Mouse (Mus musculus) hindbrain, embryonic 16.5 days (tissue): ENCODE data around the gene Pkp1. TPM values are rescaled to one million over a fixed set of nuclear protein-coding genes. Genes with fewer than 3 reads are reported as not detected.

Source experiments
- ATAC-seq: fragments of 200-750 bp; cut with Nextera tagmentation; 2 replicates; pipeline ENCODE4 v1.8.0; 2017; ENCODE audit warnings: moderate TSS enrichment, moderate library complexity
- H3K27ac ChIP-seq: fragments of 300-500 bp; sonication (generic); 2 replicates; pipeline ENCODE4 v1.5.1; 2014; ENCODE audit warnings: low read depth, mild to moderate bottlenecking, control low read depth, low read length, moderate library complexity
- H3K27me3 ChIP-seq: fragments of 300-500 bp; sonication (generic); replicated peaks from 2 replicates; pipeline ENCODE4 v1.6.1; 2014; ENCODE audit warnings: low read length; ENCODE audit not compliant: control insufficient read depth, insufficient read depth
- H3K36me3 ChIP-seq: fragments of 300-500 bp; sonication (generic); 2 replicates; pipeline ENCODE4 v1.6.1; 2014; ENCODE audit warnings: mild to moderate bottlenecking, low read length, moderate library complexity, mixed read lengths; ENCODE audit not compliant: control insufficient read depth, insufficient read depth
- H3K4me1 ChIP-seq: fragments of 300-500 bp; sonication (generic); 2 replicates; pipeline ENCODE4 v1.6.1; 2014; ENCODE audit warnings: low read depth, low read length; ENCODE audit not compliant: control insufficient read depth, insufficient read depth
- H3K4me2 ChIP-seq: fragments of 300-500 bp; sonication (generic); 2 replicates; pipeline ENCODE4 v1.6.1; 2014; ENCODE audit warnings: mild to moderate bottlenecking, low read length, control low read depth, moderate library complexity
- H3K4me3 ChIP-seq: fragments of 300-500 bp; sonication (generic); 2 replicates; pipeline ENCODE4 v1.5.1; 2014; ENCODE audit warnings: mild to moderate bottlenecking, low read length, control low read depth, moderate library complexity
- H3K9ac ChIP-seq: fragments of 300-500 bp; sonication (generic); 2 replicates; pipeline ENCODE4 v1.6.1; 2014; ENCODE audit warnings: low read depth, mild to moderate bottlenecking, control low read depth, low read length, moderate library complexity
- H3K9me3 ChIP-seq: fragments of 300-500 bp; sonication (generic); 2 replicates; pipeline ENCODE4 v1.6.1; 2014; ENCODE audit warnings: mild to moderate bottlenecking, low read length, moderate library complexity; ENCODE audit not compliant: control insufficient read depth
- WGBS: fragments of 180-500 bp; shearing (Covaris S2); extraction: QIAGEN DNeasy Blood & Tissue Kit; methylation state at CpG from one replicate; pipeline ENCODE4 v1.1.7; 2014; 5-methylcytosine and 5-hydroxymethylcytosine counted together
- polyA plus RNA-seq: library from polyadenylated mRNA; unstranded; fragments of >200 nt; fragmentation: Nextera tagmentation; extraction: Ambion mirVana; gene quantifications from 2 replicates; pipeline ENCODE4 v1.2.1, GENCODE M21; 2015

Gene Pkp1
- polyA plus RNA-seq, result 0.09 and 0.14 TPM in 2 replicates

DNA sequence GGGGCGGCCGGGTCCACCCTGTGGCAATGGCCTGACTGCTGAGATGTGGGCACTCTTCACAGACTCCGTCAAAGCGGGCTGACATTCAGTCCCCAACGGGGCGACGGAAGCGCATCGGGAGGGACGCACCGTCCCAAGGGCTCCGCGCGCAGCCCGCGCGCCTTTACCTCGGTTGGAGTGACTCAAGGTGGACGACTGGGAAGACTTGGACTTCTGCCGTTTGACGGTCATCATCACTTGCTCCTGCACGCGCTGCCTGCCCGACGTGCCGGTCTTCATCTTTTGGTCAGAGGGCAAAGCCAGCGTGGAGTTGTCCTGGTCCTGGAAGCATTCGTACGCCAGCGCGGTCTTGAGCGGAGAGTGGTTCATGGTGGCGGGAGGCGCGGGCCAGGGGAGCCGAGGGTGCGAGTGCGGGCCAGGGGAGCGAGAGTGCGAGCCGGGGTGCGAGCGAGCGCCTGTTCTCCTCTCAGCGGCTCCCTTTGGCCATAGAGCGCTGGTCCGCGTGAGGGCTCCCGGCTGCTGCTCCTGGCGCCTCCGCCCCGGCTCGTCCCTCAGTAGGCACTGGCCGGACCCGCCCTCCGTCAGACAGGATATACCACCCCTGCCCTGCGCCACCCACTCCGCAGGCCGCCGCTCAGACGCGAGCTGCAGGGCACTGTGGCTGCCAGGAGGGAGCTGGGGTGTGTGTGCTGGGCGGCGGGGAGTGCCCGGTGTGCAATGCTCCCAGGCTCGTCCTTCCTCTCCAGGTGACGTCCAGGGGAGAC lies at the start of gene Pkp1:
Gene Pkp1 (minus strand): TSS at position 564 of the 764 bp plus-strand sequence.
- Histone ChIP-seq H3K9ac (no peak within 1 kb of the TSS), H3K9me3 (no peaks in the 10 kb centered on the region), H3K4me3 (peak within 1 kb of the TSS; percentile 25), H3K4me2 (peak within 1 kb of the TSS; percentile 48), H3K36me3 (no peaks in the 10 kb centered on the region), H3K4me1 (peaks cover 8% of the 10 kb centered on the region), H3K27ac (no peak within 1 kb of the TSS), H3K27me3 (peaks cover 52% of the 10 kb centered on the region)
- WGBS, result under 1% methylated on average over 65 of the region's 67 CpGs
- no peak for ATAC-seq

DNA sequence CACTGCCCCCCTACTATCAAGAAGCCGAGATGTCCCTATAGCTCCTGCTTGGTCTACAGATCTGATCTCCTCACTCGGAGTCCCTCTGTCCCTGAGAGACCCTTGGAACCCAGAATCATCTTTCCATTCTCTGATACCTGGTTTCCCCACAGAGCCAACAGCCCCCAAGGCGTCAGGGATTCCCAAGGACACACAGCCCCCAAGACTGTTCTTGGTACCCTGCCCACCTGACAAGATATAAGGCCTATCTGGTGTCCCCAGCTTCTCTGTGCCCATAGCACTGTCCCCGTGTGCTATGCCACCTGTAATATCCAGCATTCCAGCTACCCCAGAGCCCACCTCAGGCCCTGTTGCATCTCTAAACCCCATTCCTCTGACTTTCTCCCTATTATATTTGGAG lies 48.7 kb upstream of the Pkp1 start:
- no peak overlapping the region for H3K4me3 ChIP-seq
- no peak for ATAC-seq
- H3K27ac ChIP-seq, result no peak overlapping the region
- no peaks in the 10 kb centered on the region for H3K4me1 ChIP-seq
- H3K27me3 ChIP-seq, result no peaks in the 10 kb centered on the region
- no peaks in the 10 kb centered on the region for H3K36me3 ChIP-seq
- no peaks in the 10 kb centered on the region for H3K9me3 ChIP-seq
- no peak overlapping the region for H3K9ac ChIP-seq
- 80% methylated on average over 4 of the region's 4 CpGs for WGBS
- no peak overlapping the region for H3K4me2 ChIP-seq

DNA sequence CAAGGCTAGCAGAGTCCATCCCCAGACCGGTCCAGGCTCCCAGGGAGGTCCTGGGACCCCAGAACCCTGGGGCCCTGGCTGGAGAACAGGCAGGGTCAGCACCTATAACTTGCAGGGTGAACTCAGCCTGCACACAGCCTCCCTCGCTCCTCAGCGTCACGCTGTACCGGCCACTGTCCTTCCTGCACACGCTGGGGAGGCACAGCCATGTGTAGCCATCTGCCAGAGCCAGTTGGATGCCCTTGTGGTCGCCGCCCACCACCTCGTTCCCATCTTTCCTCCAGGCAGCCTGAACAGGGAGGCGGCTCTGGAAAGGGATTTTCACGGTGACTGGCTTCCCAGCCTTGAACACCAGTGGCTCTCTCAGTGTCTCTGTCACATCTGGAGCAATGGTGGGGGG lies 45.6 kb upstream of the Pkp1 start:
- Histone ChIP-seq H3K36me3 (no peaks in the 10 kb centered on the region), H3K4me1 (no peaks in the 10 kb centered on the region), H3K9ac (no peak overlapping the region), H3K9me3 (no peaks in the 10 kb centered on the region), H3K27me3 (no peaks in the 10 kb centered on the region), H3K4me2 (no peak overlapping the region), H3K4me3 (no peak overlapping the region), H3K27ac (no peak overlapping the region)
- 67% methylated on average over 11 of the region's 11 CpGs for WGBS
- no peak for ATAC-seq

DNA sequence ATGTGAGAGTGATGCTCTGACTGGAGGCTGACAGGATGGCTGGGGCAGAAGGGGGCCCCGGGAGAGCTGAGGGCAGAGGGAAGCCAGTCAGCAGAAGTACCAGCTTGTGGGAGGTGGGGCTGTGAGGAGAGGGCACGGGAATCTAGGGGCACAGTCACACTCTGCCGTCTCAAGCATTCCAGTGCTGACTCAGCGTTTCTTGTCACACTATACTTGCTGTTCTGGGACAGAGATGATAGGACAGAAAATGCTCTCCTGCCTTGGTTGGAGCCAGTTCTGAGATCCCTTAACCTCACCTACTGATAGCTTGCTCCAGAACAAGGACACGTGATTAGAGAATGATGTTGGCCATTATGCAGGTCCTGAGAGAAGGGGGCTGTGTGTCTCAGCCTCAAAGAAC lies 44.2 kb upstream of the Pkp1 start:
- no peaks in the 10 kb centered on the region for H3K4me1 ChIP-seq
- H3K4me3 ChIP-seq, result no peak overlapping the region
- ATAC-seq, result no peak
- H3K9ac ChIP-seq, result no peak overlapping the region
- H3K27me3 ChIP-seq, result no peaks in the 10 kb centered on the region
- H3K27ac ChIP-seq, result no peak overlapping the region
- WGBS, result 62% methylated on average over 5 of the region's 5 CpGs
- no peaks in the 10 kb centered on the region for H3K9me3 ChIP-seq
- H3K36me3 ChIP-seq, result no peaks in the 10 kb centered on the region
- H3K4me2 ChIP-seq, result no peak overlapping the region

DNA sequence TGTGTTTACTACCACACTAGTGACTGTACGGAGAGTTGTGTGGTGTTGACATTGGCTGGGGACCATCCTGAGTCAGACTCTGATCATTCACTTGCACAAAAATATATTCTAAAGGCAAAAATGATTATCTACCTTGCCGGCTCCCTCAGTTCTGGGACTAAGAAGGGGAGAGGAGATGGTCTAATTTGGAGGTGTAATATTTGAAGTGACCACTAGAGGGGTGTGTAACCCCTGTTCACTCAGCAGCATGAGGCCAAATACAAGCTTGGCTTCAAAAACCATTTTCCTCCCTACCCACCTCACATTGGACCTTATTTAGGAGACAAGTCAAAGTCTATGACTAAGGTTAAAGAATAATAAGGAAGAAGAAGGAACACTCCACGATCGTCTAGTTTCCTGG lies 39.5 kb upstream of the Pkp1 start:
- Histone ChIP-seq H3K9ac (no peak overlapping the region), H3K27me3 (no peaks in the 10 kb centered on the region), H3K4me3 (no peak overlapping the region), H3K4me2 (no peak overlapping the region), H3K27ac (no peak overlapping the region), H3K9me3 (no peaks in the 10 kb centered on the region), H3K36me3 (no peaks in the 10 kb centered on the region), H3K4me1 (no peaks in the 10 kb centered on the region)
- 46% methylated on average over 4 of the region's 4 CpGs for WGBS
- peak; percentile 63; the same call in 1 of the 2 replicates for ATAC-seq

DNA sequence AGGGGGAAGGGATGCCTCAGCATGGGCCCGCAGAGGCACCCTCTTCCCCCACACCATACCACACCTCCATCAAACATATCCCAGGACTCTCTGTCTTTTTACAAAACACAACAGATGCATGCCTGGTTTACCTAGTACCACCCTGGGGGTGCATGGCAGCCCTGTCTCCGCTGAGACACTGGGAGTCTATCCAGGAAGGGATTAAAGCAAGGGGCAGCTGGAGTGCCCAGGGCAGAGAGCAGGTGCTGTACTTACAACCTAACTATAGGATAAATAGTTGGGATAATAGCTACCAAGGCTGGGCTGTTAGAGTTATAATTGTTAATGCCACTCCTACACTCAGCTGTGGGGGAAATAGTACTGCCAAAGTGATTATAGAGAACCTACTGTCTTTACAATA lies 29.9 kb upstream of the Pkp1 start:
- WGBS, result 51% methylated on average over 2 of the region's 2 CpGs
- H3K4me1 ChIP-seq, result no peaks in the 10 kb centered on the region
- no peak overlapping the region for H3K9ac ChIP-seq
- no peaks in the 10 kb centered on the region for H3K36me3 ChIP-seq
- ATAC-seq, result no peak
- no peak overlapping the region for H3K4me3 ChIP-seq
- no peaks in the 10 kb centered on the region for H3K9me3 ChIP-seq
- no peak overlapping the region for H3K27ac ChIP-seq
- H3K4me2 ChIP-seq, result no peak overlapping the region
- peaks cover 2% of the 10 kb centered on the region; the same call in 1 of the 2 replicates for H3K27me3 ChIP-seq

DNA sequence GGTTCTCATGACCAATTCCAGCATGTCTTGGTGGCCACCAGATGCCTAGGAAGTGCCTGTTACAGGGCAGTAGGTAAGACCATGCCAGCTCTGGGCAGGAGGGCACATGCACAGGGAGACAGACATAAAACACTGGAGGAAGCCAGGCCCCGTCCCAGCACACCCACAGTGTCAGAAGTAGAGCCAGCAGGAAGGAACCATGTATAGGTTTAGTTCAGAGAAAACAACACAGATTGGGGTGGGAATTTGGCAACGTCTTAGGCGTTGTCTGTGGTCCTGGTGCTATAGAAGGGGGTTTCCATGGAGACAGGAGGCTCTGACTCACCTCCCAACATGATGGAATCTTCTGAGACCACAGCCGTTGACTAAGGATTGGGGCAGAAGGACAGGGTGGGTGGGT lies 27.2 kb upstream of the Pkp1 start:
- Histone ChIP-seq H3K9ac (no peak overlapping the region), H3K36me3 (no peaks in the 10 kb centered on the region), H3K9me3 (no peaks in the 10 kb centered on the region), H3K4me1 (no peaks in the 10 kb centered on the region), H3K27ac (no peak overlapping the region), H3K27me3 (peaks cover 4% of the 10 kb centered on the region; the same call in 1 of the 2 replicates), H3K4me2 (no peak overlapping the region), H3K4me3 (no peak overlapping the region)
- no peak for ATAC-seq
- WGBS, result 61% methylated on average over 4 of the region's 4 CpGs

DNA sequence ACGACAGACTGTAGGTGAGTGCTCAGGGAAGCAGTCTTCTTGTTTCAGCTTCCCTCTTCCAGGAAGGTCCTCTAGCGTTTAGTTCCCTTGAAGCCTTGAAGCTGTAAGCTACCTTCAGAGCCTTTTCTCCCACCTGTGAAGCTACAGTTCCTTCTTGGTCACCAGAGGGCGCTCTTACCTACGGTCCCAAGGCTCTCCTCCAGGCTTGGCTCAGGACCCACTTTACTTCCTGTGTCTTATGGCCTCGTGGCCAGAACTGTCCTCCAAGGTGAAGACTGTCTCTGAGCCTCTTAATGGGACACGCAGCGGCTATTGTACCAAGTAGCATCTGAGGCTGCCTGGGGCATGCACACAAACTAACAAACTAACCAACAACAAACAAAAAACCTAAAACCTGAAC lies 26.7 kb upstream of the Pkp1 start:
- ATAC-seq, result no peak
- Histone ChIP-seq H3K4me3 (no peak overlapping the region), H3K27me3 (peaks cover 4% of the 10 kb centered on the region; the same call in 1 of the 2 replicates), H3K27ac (no peak overlapping the region), H3K9ac (no peak overlapping the region), H3K4me1 (no peaks in the 10 kb centered on the region), H3K9me3 (no peaks in the 10 kb centered on the region), H3K4me2 (no peak overlapping the region), H3K36me3 (no peaks in the 10 kb centered on the region)
- WGBS, result 5% methylated on average over 7 of the region's 7 CpGs

DNA sequence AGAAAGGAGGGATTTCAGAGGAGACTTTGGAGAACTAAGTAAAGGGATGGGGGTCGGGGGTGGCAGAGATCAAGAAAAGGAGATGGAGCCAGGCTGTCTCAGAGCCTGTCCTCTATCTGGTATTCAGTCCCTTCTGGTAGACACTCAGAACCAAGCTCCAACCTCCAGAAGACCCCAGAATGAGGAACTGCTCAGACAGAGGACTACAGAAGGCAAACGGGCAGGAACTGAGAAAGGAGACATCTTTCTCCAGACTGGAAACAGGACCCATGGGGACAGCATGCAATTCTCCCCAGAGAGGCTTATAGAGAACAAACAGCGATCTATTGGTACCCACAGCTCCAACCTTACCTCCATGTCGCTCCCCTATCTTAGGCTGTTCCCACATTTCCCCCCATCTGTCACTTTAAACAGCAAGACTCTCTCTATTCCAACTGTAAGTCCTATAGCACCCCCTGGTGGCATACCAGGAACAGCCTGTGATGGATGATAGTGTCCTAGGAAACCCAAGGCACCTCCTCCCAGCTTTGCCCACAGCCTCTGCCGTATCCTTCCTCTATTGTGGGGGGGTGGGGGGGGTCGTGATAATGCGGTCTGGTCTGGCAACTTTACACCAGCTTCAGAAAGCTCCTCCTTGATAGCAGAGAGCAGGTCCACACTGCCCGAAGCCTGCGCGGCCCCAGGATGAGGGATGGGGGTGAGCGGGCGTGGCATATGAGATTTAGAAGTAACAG lies 25.7 kb upstream of the Pkp1 start:
- peak; percentile 78 for ATAC-seq
- no peaks in the 10 kb centered on the region for H3K9me3 ChIP-seq
- peaks cover 4% of the 10 kb centered on the region; the same call in 1 of the 2 replicates for H3K27me3 ChIP-seq
- H3K36me3 ChIP-seq, result no peaks in the 10 kb centered on the region
- no peak overlapping the region for H3K4me3 ChIP-seq
- H3K4me1 ChIP-seq, result no peaks in the 10 kb centered on the region
- no peak overlapping the region for H3K27ac ChIP-seq
- 49% methylated on average over 11 of the region's 12 CpGs for WGBS
- H3K9ac ChIP-seq, result no peak overlapping the region
- 0 out of 2 replicates have a peak overlapping the region, but pooled peaks have one; percentile 17 for H3K4me2 ChIP-seq
